Mouse (Mus musculus): Measurements from ENCODE around the gene Hpcal4. TPM values are rescaled to one million over a fixed set of nuclear protein-coding genes. Genes with fewer than 3 reads are reported as not detected.

Gene Hpcal4
- polyA plus RNA-seq, 1 experiment from 2014 or later, result 0.42 TPM

DNA sequence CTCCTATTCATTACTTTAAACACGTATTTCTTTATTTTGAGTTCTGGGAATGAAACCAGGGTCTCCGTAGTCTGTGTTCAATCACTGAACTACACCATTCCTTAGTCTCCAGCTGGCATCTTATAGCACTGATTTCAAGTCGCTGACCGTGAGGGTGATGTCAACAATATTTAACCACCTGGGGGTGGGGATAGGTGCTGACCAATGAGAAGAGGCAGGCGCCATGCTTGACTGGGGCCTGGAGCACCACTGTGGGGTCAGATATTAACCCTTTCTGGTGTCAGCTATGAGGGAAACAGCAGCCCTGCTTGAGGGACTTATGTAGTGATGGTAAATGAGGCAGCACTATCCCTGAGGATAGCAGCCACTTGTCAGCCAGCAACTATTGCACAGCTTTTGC is 28.4 kb downstream of the Hpcal4 start:
- peaks cover 32% of the 10 kb centered on the region for H3K4me1 ChIP-seq
- H3K36me3 ChIP-seq, result no peaks in the 10 kb centered on the region
- no peak overlapping the region for H3K27ac ChIP-seq (replicated peaks)
- WGBS, result 70% methylated on average over 5 of the region's 5 CpGs
- DNase-seq (ENCODE audit: low spot score), result no peak
- H3K4me3 ChIP-seq, result no peak overlapping the region
- H3K9me3 ChIP-seq (replicated peaks), result no peaks in the 10 kb centered on the region
- H3K27me3 ChIP-seq (ENCODE audit: low read depth, poor library complexity, severe bottlenecking), result peaks cover 40% of the 10 kb centered on the region

DNA sequence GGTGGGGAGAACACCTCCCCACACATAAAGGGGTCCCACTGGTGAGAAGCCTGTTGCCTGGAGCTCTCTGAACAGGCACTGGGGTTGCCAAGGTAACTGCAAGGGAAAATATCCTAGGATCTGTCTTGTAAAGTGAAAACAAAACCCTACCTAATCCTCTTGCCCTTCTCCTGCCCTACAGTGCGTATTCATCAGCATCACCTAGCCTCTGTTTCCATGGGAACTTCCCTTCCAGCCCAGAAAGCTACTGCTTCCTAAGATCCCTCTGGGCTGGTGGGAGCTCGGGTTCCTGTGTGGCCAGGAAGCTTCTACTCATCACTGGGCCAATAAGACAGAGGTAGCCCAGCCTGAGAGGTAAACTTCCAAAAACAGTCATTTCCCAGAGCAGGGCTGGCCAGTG is 29.3 kb downstream of the Hpcal4 start:
- Histone ChIP-seq H3K27me3 (ENCODE audit: low read depth, poor library complexity, severe bottlenecking) (peaks cover 36% of the 10 kb centered on the region), H3K36me3 (no peaks in the 10 kb centered on the region), H3K4me3 (no peak overlapping the region), H3K4me1 (peaks cover 32% of the 10 kb centered on the region), H3K9me3 (replicated peaks) (no peaks in the 10 kb centered on the region), H3K27ac (replicated peaks) (no peak overlapping the region)
- WGBS, result 34% methylated on average over 2 of the region's 2 CpGs
- DNase-seq (ENCODE audit: low spot score), result no peak

DNA sequence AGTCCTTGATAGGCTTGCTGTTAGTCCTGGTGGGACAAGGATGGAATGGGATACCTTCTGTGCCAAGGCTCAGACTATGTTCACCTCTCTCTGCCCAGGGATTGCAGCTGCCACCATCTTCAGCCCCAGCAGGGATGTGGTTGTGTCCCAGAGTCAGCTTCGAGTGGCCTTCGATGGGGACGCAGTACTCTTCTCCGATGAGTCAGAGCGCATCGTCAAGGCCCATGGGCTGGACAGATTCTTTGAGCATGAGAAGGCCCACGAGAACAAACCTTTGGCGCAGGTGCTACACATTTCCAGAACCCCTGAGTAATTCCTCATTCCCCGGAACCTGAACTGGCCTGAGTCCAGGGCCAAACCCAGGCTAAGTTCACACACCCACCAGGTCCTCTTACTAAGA is 30.9 kb downstream of the Hpcal4 start:
- Histone ChIP-seq H3K27ac (replicated peaks) (no peak overlapping the region), H3K36me3 (no peaks in the 10 kb centered on the region), H3K4me3 (no peak overlapping the region), H3K4me1 (peaks cover 32% of the 10 kb centered on the region), H3K9me3 (replicated peaks) (no peaks in the 10 kb centered on the region), H3K27me3 (ENCODE audit: low read depth, poor library complexity, severe bottlenecking) (peaks cover 35% of the 10 kb centered on the region)
- WGBS, result 91% methylated on average over 9 of the region's 9 CpGs
- no peak for DNase-seq (ENCODE audit: low spot score)

DNA sequence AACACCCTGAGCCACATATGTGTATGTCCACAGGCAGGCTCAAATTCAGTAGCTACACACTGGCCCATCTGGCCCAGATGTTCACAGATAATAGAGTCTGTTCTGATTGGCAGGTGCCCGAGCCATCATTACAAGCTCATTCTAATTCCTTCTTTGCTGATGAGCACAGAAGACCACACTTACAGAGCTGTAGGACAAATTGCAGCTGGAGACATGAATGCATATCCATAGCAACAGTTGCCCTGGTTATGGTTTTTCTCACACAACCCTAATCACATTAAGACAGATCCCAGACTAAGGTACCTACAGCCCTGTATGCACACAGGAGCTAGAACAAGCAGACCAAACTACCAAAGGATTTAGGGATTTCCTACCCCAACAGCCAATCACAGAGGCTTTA is 32.3 kb downstream of the Hpcal4 start:
- no peak for DNase-seq (ENCODE audit: low spot score)
- H3K4me1 ChIP-seq, result peaks cover 28% of the 10 kb centered on the region
- no peaks in the 10 kb centered on the region for H3K36me3 ChIP-seq
- no peak overlapping the region for H3K27ac ChIP-seq (replicated peaks)
- H3K27me3 ChIP-seq (ENCODE audit: low read depth, poor library complexity, severe bottlenecking), result peaks cover 32% of the 10 kb centered on the region
- no peaks in the 10 kb centered on the region for H3K9me3 ChIP-seq (replicated peaks)
- 84% methylated on average over 1 of the region's 1 CpGs for WGBS
- no peak overlapping the region for H3K4me3 ChIP-seq

DNA sequence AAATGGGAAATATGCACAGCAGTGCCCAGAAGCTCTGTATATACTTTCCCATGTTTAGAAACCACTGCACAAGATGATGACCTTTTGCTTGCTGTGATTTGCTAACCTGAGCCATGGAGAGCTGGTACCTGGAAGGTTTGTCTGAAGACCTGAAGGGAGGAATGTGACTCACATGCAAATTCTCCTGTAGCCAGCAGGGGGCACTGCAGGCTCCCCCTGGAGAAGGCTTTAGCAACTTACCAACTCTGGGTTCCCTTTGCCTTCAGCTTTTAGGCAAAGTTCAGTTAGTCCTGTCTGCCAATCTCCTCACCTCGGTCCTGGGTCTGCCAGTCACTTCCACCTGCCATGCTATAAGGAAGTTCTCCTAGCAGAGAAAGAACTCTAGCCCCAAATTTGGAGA is 33.8 kb downstream of the Hpcal4 start:
- H3K4me3 ChIP-seq, result no peak overlapping the region
- no peaks in the 10 kb centered on the region for H3K36me3 ChIP-seq
- WGBS, result 17% methylated on average over 1 of the region's 1 CpGs
- H3K27me3 ChIP-seq (ENCODE audit: low read depth, poor library complexity, severe bottlenecking), result peaks cover 32% of the 10 kb centered on the region
- H3K9me3 ChIP-seq (replicated peaks), result no peaks in the 10 kb centered on the region
- no peak overlapping the region for H3K27ac ChIP-seq (replicated peaks)
- H3K4me1 ChIP-seq, result peaks cover 26% of the 10 kb centered on the region
- DNase-seq (ENCODE audit: low spot score), result peak; percentile 35

DNA sequence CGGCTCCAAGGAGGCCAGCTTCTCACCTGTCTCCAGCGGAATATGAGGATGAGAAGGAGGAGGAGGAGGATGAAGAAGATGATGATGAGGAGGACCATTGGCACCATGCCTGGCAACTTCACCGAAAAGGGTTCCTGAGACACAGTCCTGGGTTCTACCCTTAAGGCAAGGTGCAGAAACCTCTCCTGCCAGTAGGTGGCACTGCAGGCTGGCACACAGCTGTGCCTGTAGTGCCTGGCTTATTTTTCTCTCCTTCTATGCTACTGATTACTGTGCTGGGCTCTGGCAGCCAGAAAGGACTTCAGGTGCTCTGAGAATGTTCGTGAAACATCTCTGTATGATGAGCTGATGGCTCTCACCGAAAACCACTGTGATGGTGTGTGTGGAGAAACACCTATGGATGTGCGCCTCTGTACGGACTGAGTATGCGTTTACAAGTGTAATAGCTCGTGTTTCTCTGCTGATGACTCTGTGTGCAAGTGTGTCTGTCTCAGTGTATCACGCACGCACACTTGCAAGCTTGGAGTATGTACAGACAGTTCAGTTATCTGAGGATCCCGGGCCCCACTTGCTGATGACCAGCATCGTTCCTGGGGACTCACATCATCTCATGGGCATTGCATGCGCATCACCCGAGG is 36.8 kb downstream of the Hpcal4 start:
- 76% methylated on average over 15 of the region's 15 CpGs for WGBS
- Histone ChIP-seq H3K9me3 (replicated peaks) (no peaks in the 10 kb centered on the region), H3K4me1 (peaks cover 12% of the 10 kb centered on the region), H3K27ac (replicated peaks) (no peak overlapping the region), H3K27me3 (ENCODE audit: low read depth, poor library complexity, severe bottlenecking) (peaks cover 22% of the 10 kb centered on the region), H3K4me3 (no peak overlapping the region), H3K36me3 (no peaks in the 10 kb centered on the region)
- peak; percentile 68 for DNase-seq (ENCODE audit: low spot score)

DNA sequence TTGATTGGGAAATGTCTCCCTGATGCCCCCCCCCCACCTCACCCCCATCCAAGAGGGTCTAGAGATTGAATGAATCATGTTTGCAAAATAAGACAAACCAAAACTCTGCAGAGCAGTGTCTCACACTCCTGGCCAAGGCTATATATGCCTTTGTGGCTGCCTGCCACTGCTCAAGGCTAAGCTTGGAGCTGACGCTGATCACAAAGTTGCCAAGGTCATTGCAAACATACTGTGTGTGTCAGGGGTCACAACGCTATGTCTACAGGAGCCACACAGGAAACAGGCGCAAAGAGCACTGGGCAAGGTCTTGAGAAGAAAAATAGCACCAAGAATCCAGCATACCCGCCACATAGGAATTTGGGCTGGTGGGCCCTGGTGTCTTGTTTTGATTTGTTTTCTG is 37.6 kb downstream of the Hpcal4 start:
- peaks cover 20% of the 10 kb centered on the region for H3K27me3 ChIP-seq (ENCODE audit: low read depth, poor library complexity, severe bottlenecking)
- H3K4me1 ChIP-seq, result peaks cover 4% of the 10 kb centered on the region
- no peak for DNase-seq (ENCODE audit: low spot score)
- 87% methylated on average over 4 of the region's 4 CpGs for WGBS
- no peak overlapping the region for H3K4me3 ChIP-seq
- H3K9me3 ChIP-seq (replicated peaks), result no peaks in the 10 kb centered on the region
- H3K27ac ChIP-seq (replicated peaks), result no peak overlapping the region
- H3K36me3 ChIP-seq, result no peaks in the 10 kb centered on the region

DNA sequence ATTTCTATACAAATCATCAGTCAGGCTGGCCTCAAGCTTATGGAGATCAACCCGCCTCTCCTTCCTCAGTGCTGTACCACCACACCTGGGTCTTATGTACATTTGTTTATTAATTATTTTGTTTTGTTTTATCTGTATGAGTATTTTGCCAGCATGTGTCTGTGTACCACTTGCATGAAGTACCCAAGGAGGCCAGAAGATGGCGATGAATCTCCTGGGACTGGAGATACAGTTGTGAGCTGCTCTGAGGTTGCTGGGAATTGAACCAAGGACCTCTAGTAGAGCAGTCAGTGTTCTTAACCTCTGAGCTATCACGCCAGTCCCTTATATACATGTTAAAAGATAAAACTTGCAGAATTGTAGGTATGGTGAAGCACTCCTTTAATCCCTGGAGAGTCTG is 40.3 kb downstream of the Hpcal4 start:
- no peaks in the 10 kb centered on the region for H3K36me3 ChIP-seq
- H3K4me1 ChIP-seq, result peaks cover 2% of the 10 kb centered on the region; the same call in 1 of the 2 replicates
- no peaks in the 10 kb centered on the region for H3K9me3 ChIP-seq (replicated peaks)
- WGBS, result 42% methylated on average over 3 of the region's 3 CpGs
- no peak overlapping the region for H3K4me3 ChIP-seq
- H3K27ac ChIP-seq (replicated peaks), result no peak overlapping the region
- peaks cover 10% of the 10 kb centered on the region for H3K27me3 ChIP-seq (ENCODE audit: low read depth, poor library complexity, severe bottlenecking)
- no peak for DNase-seq (ENCODE audit: low spot score)

DNA sequence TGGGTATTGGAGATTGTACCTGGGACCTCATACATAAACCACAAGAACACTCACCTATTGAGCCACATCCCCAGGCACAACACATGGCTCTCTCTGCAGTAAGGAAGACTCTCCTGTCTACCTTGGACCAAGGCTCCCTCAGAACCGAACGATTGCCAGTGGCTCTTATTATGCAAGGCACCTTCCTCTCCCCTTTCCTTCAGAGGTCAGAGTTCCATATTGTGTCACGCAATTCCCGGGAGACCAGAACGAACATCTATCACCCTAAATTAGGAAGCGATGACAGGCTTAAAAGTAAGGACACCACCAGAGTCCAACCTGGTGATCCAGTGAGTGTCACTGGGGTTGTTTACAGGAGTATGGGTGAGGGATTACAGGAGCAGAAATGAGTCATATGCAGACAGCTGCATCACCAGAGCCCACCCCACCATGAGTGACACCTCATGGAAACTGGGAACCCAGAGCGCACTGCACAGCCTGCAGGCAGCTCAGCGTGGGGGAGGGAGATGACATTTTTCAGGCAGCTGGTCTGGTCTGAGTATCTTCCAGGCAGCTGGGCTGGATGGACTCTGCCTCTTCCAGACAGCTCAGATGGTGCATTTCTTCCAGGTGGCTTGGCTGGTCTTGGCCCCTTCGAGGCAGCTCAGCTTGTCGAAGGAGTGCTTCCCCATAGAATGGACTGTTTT is 42.8 kb downstream of the Hpcal4 start:
- DNase-seq (ENCODE audit: low spot score), result no peak
- Histone ChIP-seq H3K27ac (replicated peaks) (no peak overlapping the region), H3K27me3 (ENCODE audit: low read depth, poor library complexity, severe bottlenecking) (peaks cover 24% of the 10 kb centered on the region), H3K4me1 (peaks cover 3% of the 10 kb centered on the region; the same call in 1 of the 2 replicates), H3K36me3 (no peaks in the 10 kb centered on the region), H3K4me3 (no peak overlapping the region), H3K9me3 (replicated peaks) (no peaks in the 10 kb centered on the region)
- 84% methylated on average over 10 of the region's 10 CpGs for WGBS

DNA sequence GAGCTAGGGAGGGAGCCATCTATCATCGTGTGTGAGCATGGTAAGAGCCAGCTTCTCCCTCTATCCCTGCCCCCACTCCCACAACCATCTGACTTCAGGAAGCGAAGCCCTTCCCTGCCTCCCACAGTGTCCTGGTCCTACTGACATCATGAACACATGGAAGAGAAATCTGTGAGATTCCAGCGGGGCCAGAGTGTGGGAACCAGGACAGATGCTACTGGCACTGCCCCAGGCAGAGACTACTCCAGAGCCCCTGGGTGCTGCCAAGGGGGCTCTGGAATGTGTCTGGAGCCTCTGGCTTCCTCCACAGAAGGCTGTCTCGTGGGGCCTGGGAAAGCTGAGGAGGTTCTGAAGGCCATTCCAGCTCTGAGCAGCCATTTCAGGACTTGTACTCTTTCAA is 44.7 kb downstream of the Hpcal4 start:
- Histone ChIP-seq H3K4me3 (no peak overlapping the region), H3K9me3 (replicated peaks) (no peaks in the 10 kb centered on the region), H3K36me3 (no peaks in the 10 kb centered on the region), H3K27me3 (ENCODE audit: low read depth, poor library complexity, severe bottlenecking) (peaks cover 39% of the 10 kb centered on the region), H3K4me1 (peaks cover 5% of the 10 kb centered on the region; the same call in 1 of the 2 replicates), H3K27ac (replicated peaks) (peak overlapping the region; percentile 23; the same call in 1 of the 2 replicates)
- 54% methylated on average over 4 of the region's 4 CpGs for WGBS
- no peak for DNase-seq (ENCODE audit: low spot score)

DNA sequence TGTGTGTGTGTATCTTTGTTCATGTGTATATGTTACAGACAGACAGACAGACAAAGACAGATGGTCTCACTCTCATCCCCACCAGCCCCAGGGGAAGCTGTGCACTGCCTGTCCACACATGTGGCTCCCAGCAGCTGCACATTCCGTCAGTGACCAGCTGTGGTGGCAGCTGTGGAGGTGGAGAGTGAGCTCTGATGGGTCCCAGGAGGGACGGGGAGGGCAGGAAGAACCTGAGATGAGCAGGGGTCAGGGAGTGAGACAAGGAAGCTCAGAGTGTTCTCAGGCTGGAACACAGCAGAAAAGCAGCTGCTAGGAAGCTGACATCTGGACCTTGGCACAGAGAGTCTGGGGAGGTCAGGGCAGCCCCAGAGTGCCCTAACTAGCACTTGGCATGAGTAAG is 45.2 kb downstream of the Hpcal4 start:
- Histone ChIP-seq H3K27ac (replicated peaks) (0 out of 2 replicates have a peak overlapping the region, but pooled peaks have one; percentile 23), H3K36me3 (no peaks in the 10 kb centered on the region), H3K4me1 (peaks cover 10% of the 10 kb centered on the region), H3K4me3 (no peak overlapping the region), H3K9me3 (replicated peaks) (no peaks in the 10 kb centered on the region), H3K27me3 (ENCODE audit: low read depth, poor library complexity, severe bottlenecking) (peaks cover 45% of the 10 kb centered on the region)
- WGBS, result 54% methylated on average over 2 of the region's 2 CpGs
- no peak for DNase-seq (ENCODE audit: low spot score)

DNA sequence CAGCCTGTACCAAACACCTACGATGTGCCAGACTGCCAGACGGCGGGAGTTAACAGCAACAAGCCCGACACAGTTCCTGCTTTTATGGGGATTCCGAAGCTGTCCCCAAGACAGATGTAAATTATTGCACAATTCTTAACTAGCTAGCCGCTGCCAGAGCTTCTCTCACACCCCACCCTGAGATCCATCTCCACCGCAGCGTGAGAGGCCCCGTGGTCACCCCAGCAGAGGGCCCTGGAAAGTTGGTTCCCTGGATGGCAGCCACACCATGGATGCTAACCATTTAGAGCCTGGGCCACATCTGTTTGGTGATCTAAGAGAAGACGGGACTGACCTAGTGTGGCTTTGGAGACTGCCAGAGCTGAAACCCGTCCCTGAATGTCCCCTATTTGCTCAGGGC is 46.1 kb downstream of the Hpcal4 start:
- 88% methylated on average over 11 of the region's 11 CpGs for WGBS
- Histone ChIP-seq H3K9me3 (replicated peaks) (no peaks in the 10 kb centered on the region), H3K27ac (replicated peaks) (no peak overlapping the region), H3K4me3 (no peak overlapping the region), H3K36me3 (no peaks in the 10 kb centered on the region), H3K4me1 (peaks cover 19% of the 10 kb centered on the region), H3K27me3 (ENCODE audit: low read depth, poor library complexity, severe bottlenecking) (peaks cover 54% of the 10 kb centered on the region)
- DNase-seq (ENCODE audit: low spot score), result no peak

DNA sequence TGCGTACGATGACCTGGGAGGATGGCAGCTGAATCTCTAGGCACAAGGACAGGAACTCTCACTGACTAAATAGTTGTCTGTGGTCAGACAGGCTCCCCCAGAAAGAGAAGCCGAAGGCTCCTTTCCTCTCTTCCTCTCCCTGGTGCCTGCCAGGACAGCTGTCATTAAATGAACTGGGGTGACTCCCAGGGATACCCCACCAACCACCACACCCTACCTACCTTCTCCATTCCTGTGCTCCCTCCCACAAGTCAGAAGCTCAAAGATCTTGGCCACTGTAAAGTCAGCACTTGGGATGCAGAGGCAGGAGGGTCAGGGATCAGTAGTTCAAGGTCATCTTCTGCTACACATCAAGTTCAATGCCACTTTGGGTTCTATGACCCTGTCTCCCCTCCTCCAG is 49.8 kb downstream of the Hpcal4 start:
- H3K4me3 ChIP-seq, result no peak overlapping the region
- 66% methylated on average over 3 of the region's 3 CpGs for WGBS
- peaks cover 90% of the 10 kb centered on the region for H3K27me3 ChIP-seq (ENCODE audit: low read depth, poor library complexity, severe bottlenecking)
- H3K27ac ChIP-seq (replicated peaks), result 0 out of 2 replicates have a peak overlapping the region, but pooled peaks have one; percentile 6
- H3K9me3 ChIP-seq (replicated peaks), result no peaks in the 10 kb centered on the region
- DNase-seq (ENCODE audit: low spot score), result no peak
- H3K36me3 ChIP-seq, result no peaks in the 10 kb centered on the region
- peaks cover 33% of the 10 kb centered on the region for H3K4me1 ChIP-seq

Measured in midbrain, embryonic 10.5 days (tissue).